Mouse (Mus musculus) NIH3T3 (cell line): ENCODE results near the gene 0610040J01Rik.

Source experiments
- DNase-seq: peaks from one replicate; pipeline ENCODE4 v3.0.0-alpha.2; 2012; ENCODE audit warnings: low read depth

Gene 0610040J01Rik

GRCm38 (mm10) chr5:63906149-63907093 lies 94.3 kb downstream of the 0610040J01Rik start:
- peak; percentile 92 for DNase-seq

GRCm38 (mm10) chr5:63907513-63907912 lies 95.3 kb downstream of the 0610040J01Rik start:
- no peak for DNase-seq

GRCm38 (mm10) chr5:63910171-63910960 lies 98.2 kb downstream of the 0610040J01Rik start:
- DNase-seq = no peak

- no peak for DNase-seq
Measured at GRCm38 (mm10) chr5:63914896-63915295, 102.7 kb downstream of the 0610040J01Rik start.

- no peak for DNase-seq
Measured at GRCm38 (mm10) chr5:63916457-63917139, 104.4 kb downstream of the 0610040J01Rik start.

GRCm38 (mm10) chr5:63918201-63918600 lies 106.0 kb downstream of the 0610040J01Rik start:
- DNase-seq = peak; percentile 38

GRCm38 (mm10) chr5:63923305-63924025 lies 111.3 kb downstream of the 0610040J01Rik start:
- no peak for DNase-seq

- no peak for DNase-seq
Measured at GRCm38 (mm10) chr5:63925035-63925628, 113.0 kb downstream of the 0610040J01Rik start.

GRCm38 (mm10) chr5:63930824-63931358 lies 118.7 kb downstream of the 0610040J01Rik start:
- DNase-seq = no peak

- no peak for DNase-seq
Measured at GRCm38 (mm10) chr5:63932829-63933228, 120.7 kb downstream of the 0610040J01Rik start.

- DNase-seq = no peak
Measured at GRCm38 (mm10) chr5:63935581-63935980, 123.4 kb downstream of the 0610040J01Rik start.

- DNase-seq = peak; percentile 74
Measured at GRCm38 (mm10) chr5:63936740-63937139, 124.6 kb downstream of the 0610040J01Rik start.

- DNase-seq = no peak
Measured at GRCm38 (mm10) chr5:63938575-63938974, 126.4 kb downstream of the 0610040J01Rik start.

- DNase-seq = peak; percentile 24
Measured at GRCm38 (mm10) chr5:63941891-63942290, 129.7 kb downstream of the 0610040J01Rik start.

- DNase-seq = no peak
Measured at GRCm38 (mm10) chr5:63943291-63943690, 131.1 kb downstream of the 0610040J01Rik start.

- DNase-seq = no peak
Measured at GRCm38 (mm10) chr5:63947526-63947925, 135.4 kb downstream of the 0610040J01Rik start.

- no peak for DNase-seq
Measured at GRCm38 (mm10) chr5:63949195-63949594, 137.0 kb downstream of the 0610040J01Rik start.
